Mouse (Mus musculus) stomach, embryonic 16.5 days (tissue): ENCODE measurements around the gene Odf3l2. TPM values are rescaled to one million over a fixed set of nuclear protein-coding genes. Genes with fewer than 3 reads are reported as not detected.

Experiments
- ATAC-seq: fragments of 200-750 bp; cut with Nextera tagmentation; 2 replicates; pipeline ENCODE4 v1.8.0; 2017; ENCODE audit warnings: moderate number of reproducible peaks, moderate TSS enrichment; ENCODE audit not compliant: insufficient read depth, low FRiP score
- H3K27ac ChIP-seq: fragments of 300-500 bp; sonication (generic); 2 replicates; pipeline ENCODE4 v1.5.1; 2014; ENCODE audit warnings: low read length
- H3K27me3 ChIP-seq: fragments of 300-500 bp; sonication (generic); 2 replicates; pipeline ENCODE4 v1.6.1; 2014; ENCODE audit warnings: low read length, control low read depth, mixed read lengths; ENCODE audit not compliant: control insufficient read depth, insufficient read depth
- H3K36me3 ChIP-seq: fragments of 300-500 bp; sonication (generic); 2 replicates; pipeline ENCODE4 v1.6.1; 2014; ENCODE audit warnings: low read length; ENCODE audit not compliant: control insufficient read depth, insufficient read depth
- H3K4me1 ChIP-seq: fragments of 300-500 bp; sonication (generic); 2 replicates; pipeline ENCODE4 v1.6.1; 2014; ENCODE audit warnings: low read length, control low read depth, mixed read lengths; ENCODE audit not compliant: control insufficient read depth, insufficient read depth
- H3K4me2 ChIP-seq: fragments of 300-500 bp; sonication (generic); 2 replicates; pipeline ENCODE4 v1.6.1; 2014; ENCODE audit warnings: low read depth, low read length, mixed read lengths
- H3K4me3 ChIP-seq: fragments of 300-500 bp; sonication (generic); replicated peaks from 2 replicates; pipeline ENCODE4 v1.5.1; 2014; ENCODE audit warnings: mild to moderate bottlenecking, low read length
- H3K9ac ChIP-seq: fragments of 300-500 bp; sonication (generic); 2 replicates; pipeline ENCODE4 v1.6.1; 2014; ENCODE audit warnings: low read length
- H3K9me3 ChIP-seq: fragments of 300-500 bp; sonication (generic); replicated peaks from 2 replicates; pipeline ENCODE4 v1.6.1; 2016; ENCODE audit warnings: low read length, control low read depth; ENCODE audit not compliant: control insufficient read depth
- WGBS: fragments of 180-500 bp; shearing (Covaris S2); extraction: QIAGEN DNeasy Blood & Tissue Kit; methylation state at CpG from one replicate; pipeline ENCODE4 v1.1.7; 2014; 5-methylcytosine and 5-hydroxymethylcytosine counted together
- polyA plus RNA-seq: library from polyadenylated mRNA; unstranded; fragments of >200 nt; fragmentation: Nextera tagmentation; extraction: Ambion mirVana; gene quantifications from 2 replicates; pipeline ENCODE4 v1.2.1, GENCODE M21; 2015

Gene Odf3l2
- polyA plus RNA-seq, 1 experiment from 2014 or later = not detected

- H3K27ac ChIP-seq = no peak overlapping the region
- H3K4me3 ChIP-seq = no peak overlapping the region
- H3K36me3 ChIP-seq = no peaks in the 10 kb centered on the region
- H3K9ac ChIP-seq = no peak overlapping the region
- H3K4me2 ChIP-seq = no peak overlapping the region
- H3K27me3 ChIP-seq = peaks cover 9% of the 10 kb centered on the region; the same call in 1 of the 2 replicates
- no peaks in the 10 kb centered on the region for H3K9me3 ChIP-seq
- no peaks in the 10 kb centered on the region for H3K4me1 ChIP-seq
- no peak for ATAC-seq
- 38% methylated on average over 13 of the region's 13 CpGs for WGBS
These were observed 48.2 kb downstream of the Odf3l2 start for GRCm38 (mm10) chr10:79597051-79597935.

- no peak overlapping the region for H3K9ac ChIP-seq
- no peak for ATAC-seq
- peaks cover 9% of the 10 kb centered on the region; the same call in 1 of the 2 replicates for H3K27me3 ChIP-seq
- 46% methylated on average over 8 of the region's 8 CpGs for WGBS
- H3K4me3 ChIP-seq = no peak overlapping the region
- no peak overlapping the region for H3K27ac ChIP-seq
- H3K36me3 ChIP-seq = no peaks in the 10 kb centered on the region
- H3K4me1 ChIP-seq = no peaks in the 10 kb centered on the region
- no peak overlapping the region for H3K4me2 ChIP-seq
- no peaks in the 10 kb centered on the region for H3K9me3 ChIP-seq
These were observed 50.0 kb downstream of the Odf3l2 start for GRCm38 (mm10) chr10:79595590-79595929.

GRCm38 (mm10) chr10:79594872-79595589 is 50.5 kb downstream of the Odf3l2 start:
- Histone ChIP-seq H3K27me3 (peaks cover 9% of the 10 kb centered on the region; the same call in 1 of the 2 replicates), H3K9ac (no peak overlapping the region), H3K4me1 (no peaks in the 10 kb centered on the region), H3K9me3 (no peaks in the 10 kb centered on the region), H3K4me3 (no peak overlapping the region), H3K27ac (no peak overlapping the region), H3K36me3 (no peaks in the 10 kb centered on the region), H3K4me2 (no peak overlapping the region)
- ATAC-seq = peak; percentile 80; the same call in 1 of the 2 replicates
- 17% methylated on average over 17 of the region's 17 CpGs for WGBS

- Histone ChIP-seq H3K4me2 (no peak overlapping the region), H3K9me3 (no peaks in the 10 kb centered on the region), H3K27me3 (peaks cover 9% of the 10 kb centered on the region; the same call in 1 of the 2 replicates), H3K4me3 (no peak overlapping the region), H3K36me3 (no peaks in the 10 kb centered on the region), H3K9ac (no peak overlapping the region), H3K27ac (no peak overlapping the region), H3K4me1 (no peaks in the 10 kb centered on the region)
- 50% methylated on average over 6 of the region's 6 CpGs for WGBS
- no peak for ATAC-seq
These were observed 51.4 kb downstream of the Odf3l2 start for GRCm38 (mm10) chr10:79594111-79594510.

GRCm38 (mm10) chr10:79590702-79591101 is 54.8 kb downstream of the Odf3l2 start:
- Histone ChIP-seq H3K4me3 (no peak overlapping the region), H3K9ac (no peak overlapping the region), H3K27ac (no peak overlapping the region), H3K27me3 (peaks cover 2% of the 10 kb centered on the region; the same call in 1 of the 2 replicates), H3K9me3 (no peaks in the 10 kb centered on the region), H3K4me1 (no peaks in the 10 kb centered on the region), H3K36me3 (no peaks in the 10 kb centered on the region), H3K4me2 (no peak overlapping the region)
- 88% methylated on average over 1 of the region's 1 CpGs for WGBS
- no peak for ATAC-seq

Other genes starting within 250 kb of the Odf3l2 start
- gene Vmn2r83, start 177.0 kb downstream of the Odf3l2 start, polyA plus RNA-seq = not detected in 2 replicates
- gene Plpp2, start 111.9 kb downstream of the Odf3l2 start, polyA plus RNA-seq = 69.9 and 88.4 TPM in 2 replicates
- 40.7 and 46.8 TPM in 2 replicates for gene Mier2, start 90.5 kb downstream of the Odf3l2 start, polyA plus RNA-seq
- gene Theg, start 58.4 kb downstream of the Odf3l2 start, polyA plus RNA-seq = not detected in 2 replicates
- 0.03 TPM in 1 of 2 replicates, not detected in the other for gene C2cd4c, start 31.7 kb downstream of the Odf3l2 start, polyA plus RNA-seq
- 3.0 and 3.2 TPM in 2 replicates for gene Shc2, start 7.8 kb downstream of the Odf3l2 start, polyA plus RNA-seq
- gene Madcam1, start 18.8 kb upstream of the Odf3l2 start, polyA plus RNA-seq = 33.7 and 41.9 TPM in 2 replicates
- 47.4 and 53.2 TPM in 2 replicates for gene Tpgs1, start 23.6 kb upstream of the Odf3l2 start, polyA plus RNA-seq
- 84.6 and 86.3 TPM in 2 replicates for gene Cdc34, start 36.5 kb upstream of the Odf3l2 start, polyA plus RNA-seq
- 0.31 and 0.44 TPM in 2 replicates for gene Gzmm, start 43.3 kb upstream of the Odf3l2 start, polyA plus RNA-seq
- 983 and 1,041 TPM in 2 replicates for gene Bsg, start 58.8 kb upstream of the Odf3l2 start, polyA plus RNA-seq
- not detected in 2 replicates for gene Hcn2, start 70.9 kb upstream of the Odf3l2 start, polyA plus RNA-seq
- gene Polrmt, start 100.8 kb upstream of the Odf3l2 start, polyA plus RNA-seq = 33.3 and 40.9 TPM in 2 replicates
- 0.37 and 0.50 TPM in 2 replicates for gene Fgf22, start 109.3 kb upstream of the Odf3l2 start, polyA plus RNA-seq
- 29.9 and 34.8 TPM in 2 replicates for gene Rnf126, start 121.2 kb upstream of the Odf3l2 start, polyA plus RNA-seq
- 18.1 and 23.1 TPM in 2 replicates for gene Fstl3, start 131.5 kb upstream of the Odf3l2 start, polyA plus RNA-seq
- 0.55 and 0.72 TPM in 2 replicates for gene Prss57, start 145.2 kb upstream of the Odf3l2 start, polyA plus RNA-seq
- gene Palm, start 147.8 kb upstream of the Odf3l2 start, polyA plus RNA-seq = 56.8 and 58.0 TPM in 2 replicates
- gene Misp, start 175.3 kb upstream of the Odf3l2 start, polyA plus RNA-seq = 50.6 and 62.3 TPM in 2 replicates
- gene Ptbp1, start 208.7 kb upstream of the Odf3l2 start, polyA plus RNA-seq = 268 and 308 TPM in 2 replicates
- 4.1 and 7.2 TPM in 2 replicates for gene Prtn3, start 228.7 kb upstream of the Odf3l2 start, polyA plus RNA-seq
- 28.7 and 29.1 TPM in 2 replicates for gene Plppr3, start 228.9 kb upstream of the Odf3l2 start, polyA plus RNA-seq
- 6.3 and 9.8 TPM in 2 replicates for gene Elane, start 240.5 kb upstream of the Odf3l2 start, polyA plus RNA-seq
- not detected in 2 replicates for gene Cfd, start 245.1 kb upstream of the Odf3l2 start, polyA plus RNA-seq